Mouse (Mus musculus): ENCODE measurements at regions not wholly inside any gene's neighbourhood (a gene's known extent, or its start where the extent isn't known, plus 50 kb on each side); places are given as distances from the start of the nearest gene placed in this dataset.

DNA sequence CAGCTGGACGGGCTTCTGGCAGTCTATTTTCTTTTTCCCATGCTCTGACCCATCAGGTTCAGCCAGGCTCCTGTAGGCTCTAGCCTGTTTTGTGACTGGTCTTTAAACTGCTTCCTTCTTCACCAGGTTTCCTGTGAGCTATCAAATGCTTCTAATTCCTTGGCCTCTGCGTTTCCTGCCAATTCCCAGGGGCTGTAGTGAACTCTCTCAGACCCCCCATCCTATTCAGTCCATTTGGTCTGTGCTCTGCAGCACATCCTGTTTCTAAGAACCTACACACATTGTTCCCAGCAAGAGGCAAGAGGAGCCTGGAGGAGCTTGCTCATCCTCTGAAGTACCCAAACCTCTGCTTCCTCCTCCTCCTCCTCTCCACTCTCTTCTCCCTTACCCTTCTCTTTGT lies 209.3 kb downstream of the Ankrd50 start:
- TF ChIP-seq CEBPB (IDR thresholded peaks at IDR 0.05; ENCODE audit: insufficient read depth, poor library complexity, severe bottlenecking) (no peak), USF1 (IDR thresholded peaks at IDR 0.05; ENCODE audit: low read depth) (no peak), TCF3 (IDR thresholded peaks at IDR 0.05; ENCODE audit: insufficient read length, low read depth) (no peak), POLR2A (IDR thresholded peaks at IDR 0.05; ENCODE audit: insufficient read length, low read depth) (no peak), E2F4 (IDR thresholded peaks at IDR 0.05; ENCODE audit: insufficient read depth) (no peak), TCF12 (IDR thresholded peaks at IDR 0.05; ENCODE audit: insufficient read depth, poor library complexity, severe bottlenecking) (no peak), MYOD1 (IDR thresholded peaks at IDR 0.05; ENCODE audit: control insufficient read depth in 1 of 3, insufficient read length in 2 of 3, low read depth in 2 of 3) (no peak)

Measured in myocyte (in vitro differentiated cells).